ENCODE assay signal across 34 mouse cellular contexts in genomic region chr15:7424282-7424681, GRCm38 (mm10). TPM values are rescaled to one million over a fixed set of nuclear protein-coding genes. Genes with fewer than 3 reads are reported as not detected.
"Had no signal": no experiment of that assay in that cellular context is flagged by ENCODE, and none has a peak within 500 bp of the region (broad histone marks: within the 10 kb centered on the region; RNA-seq: fewer than 3 reads in every experiment).

No protein-coding gene starts in this region.

- H3K4me3 ChIP-seq: heart, embryonic 12.5 days; heart, embryonic 13.5 days; heart, embryonic 15.5 days; hindbrain, embryonic 10.5 days; hindbrain, embryonic 12.5 days; hindbrain, embryonic 13.5 days; hindbrain, embryonic 15.5 days; intestine, embryonic 15.5 days; kidney, embryonic 15.5 days; layer of hippocampus, adult 2 months; left cerebral cortex, adult 2 months had no signal

- H3K4me1 ChIP-seq: hindbrain, embryonic 10.5 days; hindbrain, embryonic 12.5 days; hindbrain, embryonic 13.5 days; hindbrain, embryonic 15.5 days; intestine, embryonic 15.5 days; kidney, embryonic 15.5 days had no signal

- H3K27me3 ChIP-seq: heart, embryonic 12.5 days; heart, embryonic 13.5 days; heart, embryonic 15.5 days; hindbrain, embryonic 12.5 days; hindbrain, embryonic 13.5 days; hindbrain, embryonic 15.5 days; intestine, embryonic 15.5 days; kidney, embryonic 15.5 days had no signal

- DNase-seq: heart, postnatal 10 days; heart, postnatal 14 days; kidney, adult 11 months; kidney, adult 18-20 months; kidney, adult 2 months; kidney, adult 8-10 months; kidney, adult 9 months; kidney, postnatal 10 days; kidney, postnatal 14 days; kidney, postnatal 25 days; kidney, postnatal 36 days; kidney, postnatal 4 days; layer of hippocampus, adult 9-11 months; layer of hippocampus, postnatal 36 days had no signal

- H3K4me2 ChIP-seq: heart, embryonic 11.5 days; heart, embryonic 12.5 days; heart, embryonic 13.5 days; heart, embryonic 15.5 days; hindbrain, embryonic 12.5 days; hindbrain, embryonic 13.5 days; hindbrain, embryonic 14.5 days; hindbrain, embryonic 15.5 days; intestine, embryonic 15.5 days; kidney, embryonic 15.5 days had no signal

- ATAC-seq: hindbrain, embryonic 16.5 days; hindbrain, postnatal 0 days; inflammation-experienced regulatory T-cells, adult 6 months; intestine, embryonic 15.5 days; intestine, embryonic 16.5 days; intestine, postnatal 0 days had no signal

- H3K36me3 ChIP-seq: heart, embryonic 12.5 days; heart, embryonic 13.5 days; heart, embryonic 15.5 days; hindbrain, embryonic 10.5 days; hindbrain, embryonic 12.5 days; hindbrain, embryonic 13.5 days; hindbrain, embryonic 15.5 days; intestine, embryonic 15.5 days; kidney, embryonic 15.5 days had no signal

- H3K27ac ChIP-seq: heart, embryonic 13.5 days; heart, embryonic 15.5 days; hindbrain, embryonic 10.5 days; hindbrain, embryonic 12.5 days; hindbrain, embryonic 13.5 days; hindbrain, embryonic 14.5 days; hindbrain, embryonic 15.5 days; hindbrain, postnatal 0 days; intestine, embryonic 15.5 days; kidney, embryonic 15.5 days; kidney, postnatal 0 days; layer of hippocampus, adult 2 months; left cerebral cortex, adult 2 months had no signal

- H3K9me3 ChIP-seq: heart, embryonic 12.5 days; heart, embryonic 13.5 days; heart, embryonic 15.5 days; hindbrain, embryonic 12.5 days; hindbrain, embryonic 13.5 days; hindbrain, embryonic 15.5 days; intestine, embryonic 15.5 days; kidney, embryonic 15.5 days had no signal

- H3K9ac ChIP-seq: heart, embryonic 12.5 days; heart, embryonic 13.5 days; heart, embryonic 15.5 days; hindbrain, embryonic 12.5 days; hindbrain, embryonic 13.5 days; hindbrain, embryonic 14.5 days; hindbrain, embryonic 15.5 days; intestine, embryonic 15.5 days; kidney, embryonic 15.5 days had no signal

RNA-seq across cellular contexts. Expression of gene Egflam, which starts 26.1 kb away (rescaled TPM):
- total RNA-seq: hematopoietic stem cell, adult 5-6 weeks had no signal
